Mouse (Mus musculus): ENCODE results near the gene Bdkrb1. TPM values are rescaled to one million over a fixed set of nuclear protein-coding genes. Genes with fewer than 3 reads are reported as not detected.

Gene Bdkrb1
- polyA plus RNA-seq, 1 experiment from 2014 or later = 0.17 TPM

DNA sequence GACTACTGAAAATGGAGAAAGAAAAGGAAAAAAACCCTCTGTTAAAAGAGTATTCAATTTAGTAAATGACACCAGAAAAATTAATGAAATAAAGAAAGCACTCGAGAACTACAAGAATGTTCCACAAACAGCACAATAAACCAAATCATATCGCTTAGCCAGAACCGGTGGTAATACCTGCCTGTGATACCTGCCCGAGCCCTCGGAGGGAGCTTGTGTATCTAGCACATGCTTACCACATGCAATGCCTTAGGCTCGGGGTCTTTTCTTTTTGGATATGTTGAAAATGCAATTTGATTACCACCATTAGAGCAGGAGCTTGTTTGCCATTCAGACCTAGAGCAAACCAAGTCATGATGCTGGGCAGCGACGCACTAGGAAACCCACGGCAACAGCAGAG lies 33.7 kb downstream of the Bdkrb1 start:
- 91% methylated on average over 9 of the region's 9 CpGs for WGBS
- H3K36me3 ChIP-seq (ENCODE audit: control insufficient read depth, insufficient read depth, low read length) = peaks cover 96% of the 10 kb centered on the region
- no peaks in the 10 kb centered on the region for H3K9me3 ChIP-seq (ENCODE audit: control insufficient read depth, low read length)

DNA sequence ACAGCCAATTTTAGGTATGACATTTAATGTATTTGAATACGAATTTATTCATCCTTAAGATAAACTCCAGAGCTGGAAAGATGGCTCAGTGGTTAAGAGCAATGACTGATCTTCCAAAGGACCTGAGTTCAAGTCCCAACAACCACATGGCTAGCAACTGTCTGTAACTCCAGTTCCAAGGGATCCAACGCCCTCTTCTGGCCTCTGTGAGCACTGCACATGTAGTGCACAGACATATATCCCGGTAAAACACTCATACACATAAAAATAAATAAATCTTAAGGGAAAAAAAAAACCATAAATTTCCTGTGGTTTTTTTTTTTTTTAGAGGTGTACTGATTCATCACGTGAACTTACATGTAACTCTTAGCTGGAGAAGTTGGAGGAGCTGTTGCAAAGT lies 34.7 kb downstream of the Bdkrb1 start:
- Histone ChIP-seq H3K9me3 (ENCODE audit: control insufficient read depth, low read length) (no peaks in the 10 kb centered on the region), H3K36me3 (ENCODE audit: control insufficient read depth, insufficient read depth, low read length) (peaks cover 99% of the 10 kb centered on the region), H3K9ac (ENCODE audit: low read depth, low read length) (no peak overlapping the region), H3K27me3 (replicated peaks; ENCODE audit: control insufficient read depth, insufficient read depth, low read length) (no peaks in the 10 kb centered on the region), H3K27ac (replicated peaks; ENCODE audit: low read depth, low read length) (no peak overlapping the region), H3K4me2 (ENCODE audit: low read depth, low read length) (no peak overlapping the region), H3K4me1 (ENCODE audit: control insufficient read depth, insufficient read depth, low read length) (no peaks in the 10 kb centered on the region), H3K4me3 (ENCODE audit: low read depth, low read length) (no peak overlapping the region)
- ATAC-seq (ENCODE audit: low read depth) = no peak
- 74% methylated on average over 4 of the region's 4 CpGs for WGBS
- DNase-seq (ENCODE audit: low spot score) = no peak

More for the DNA sequence above, 33.7 kb downstream of the Bdkrb1 start:
- Histone ChIP-seq H3K4me2 (ENCODE audit: low read depth, low read length) (no peak overlapping the region), H3K4me1 (ENCODE audit: control insufficient read depth, insufficient read depth, low read length) (no peaks in the 10 kb centered on the region), H3K4me3 (ENCODE audit: low read depth, low read length) (no peak overlapping the region), H3K27me3 (replicated peaks; ENCODE audit: control insufficient read depth, insufficient read depth, low read length) (no peaks in the 10 kb centered on the region), H3K27ac (replicated peaks; ENCODE audit: low read depth, low read length) (no peak overlapping the region), H3K9ac (ENCODE audit: low read depth, low read length) (no peak overlapping the region)
- DNase-seq (ENCODE audit: low spot score) (no peak), ATAC-seq (ENCODE audit: low read depth) (no peak)

DNA sequence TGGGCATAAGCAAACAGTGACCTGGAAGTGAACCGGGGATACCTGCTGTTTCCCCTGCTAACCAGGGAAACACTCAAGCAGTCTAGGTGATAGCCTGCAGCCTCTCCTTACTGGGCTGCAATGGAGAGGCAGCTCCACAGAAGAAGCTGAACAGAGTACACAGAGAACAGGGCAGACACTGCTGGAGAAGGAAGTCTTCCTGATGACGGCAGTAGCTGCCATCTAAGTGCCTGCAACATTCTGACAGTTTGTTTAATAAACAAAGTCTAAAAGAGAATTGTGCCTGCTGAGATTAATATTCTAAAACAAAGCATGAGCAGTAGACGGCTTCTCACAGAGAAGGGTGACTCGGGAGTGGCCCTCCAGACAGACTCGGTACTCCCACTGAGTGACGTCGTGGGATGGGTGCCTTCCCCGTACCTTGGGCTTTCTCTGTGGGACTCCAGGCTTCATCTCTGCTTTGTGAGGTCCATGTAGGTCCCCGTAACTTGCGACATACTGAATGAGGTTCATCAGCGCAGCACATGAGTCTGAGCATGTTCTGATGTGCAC lies 40.0 kb downstream of the Bdkrb1 start:
- 90% methylated on average over 11 of the region's 11 CpGs for WGBS
- DNase-seq (ENCODE audit: low spot score) (no peak), ATAC-seq (ENCODE audit: low read depth) (no peak)
- H3K9ac ChIP-seq (ENCODE audit: low read depth, low read length) = no peak overlapping the region
- H3K4me2 ChIP-seq (ENCODE audit: low read depth, low read length) = no peak overlapping the region
- peaks cover 99% of the 10 kb centered on the region for H3K36me3 ChIP-seq (ENCODE audit: control insufficient read depth, insufficient read depth, low read length)
- H3K27ac ChIP-seq (replicated peaks; ENCODE audit: low read depth, low read length) = no peak overlapping the region
- H3K4me3 ChIP-seq (ENCODE audit: low read depth, low read length) = no peak overlapping the region
- H3K4me1 ChIP-seq (ENCODE audit: control insufficient read depth, insufficient read depth, low read length) = no peaks in the 10 kb centered on the region
- H3K9me3 ChIP-seq (ENCODE audit: control insufficient read depth, low read length) = no peaks in the 10 kb centered on the region
- no peaks in the 10 kb centered on the region for H3K27me3 ChIP-seq (replicated peaks; ENCODE audit: control insufficient read depth, insufficient read depth, low read length)

Other genes starting within 250 kb of the Bdkrb1 start
- 3.4 and 3.8 TPM in 2 replicates for gene D430019H16Rik, start 149.2 kb upstream of the Bdkrb1 start, polyA plus RNA-seq (2014; fragmentation: Nextera tagmentation; extraction: Ambion mirVana)
- gene Bdkrb2, start 39.9 kb upstream of the Bdkrb1 start, polyA plus RNA-seq (2014; fragmentation: Nextera tagmentation; extraction: Ambion mirVana) = 1.0 and 1.4 TPM in 2 replicates
- gene Gskip, start 81.7 kb downstream of the Bdkrb1 start, polyA plus RNA-seq (2014; fragmentation: Nextera tagmentation; extraction: Ambion mirVana) = 27.9 and 29.7 TPM in 2 replicates
- 16.5 and 17.5 TPM in 2 replicates for gene Atg2b, start 82.1 kb downstream of the Bdkrb1 start, polyA plus RNA-seq (2014; fragmentation: Nextera tagmentation; extraction: Ambion mirVana)
- gene Ak7, start 102.9 kb downstream of the Bdkrb1 start, polyA plus RNA-seq (2014; fragmentation: Nextera tagmentation; extraction: Ambion mirVana) = 0.29 and 1.3 TPM in 2 replicates
- 159 and 160 TPM in 2 replicates for gene Papola, start 181.6 kb downstream of the Bdkrb1 start, polyA plus RNA-seq (2014; fragmentation: Nextera tagmentation; extraction: Ambion mirVana)